Mouse (Mus musculus): ENCODE measurements around the gene 2010111I01Rik.

GRCm38 (mm10) chr13:63268371-63268770 lies 303.7 kb downstream of the 2010111I01Rik start:
- TF ChIP-seq MAFK (IDR thresholded peaks at IDR 0.05; ENCODE audit: insufficient read depth, low read depth, low read length) (no peak), CHD2 (IDR thresholded peaks at IDR 0.05; ENCODE audit: low read depth, low read length) (no peak), HCFC1 (IDR thresholded peaks at IDR 0.05; ENCODE audit: borderline replicate concordance, insufficient read depth, low read length) (no peak), ZC3H11A (IDR thresholded peaks at IDR 0.05; ENCODE audit: borderline replicate concordance, low read depth, low read length) (no peak)
